Mouse (Mus musculus) olfactory bulb, adult 2 months (tissue): ENCODE results near the gene Nap1l5. TPM values are rescaled to one million over a fixed set of nuclear protein-coding genes. Genes with fewer than 3 reads are reported as not detected.

Experiments
- H3K27ac ChIP-seq: fragments of 200-500 bp; 2 replicates; pipeline ENCODE4 v1.5.1; 2012; ENCODE audit warnings: low read depth, low read length; ENCODE audit not compliant: insufficient read depth
- H3K4me1 ChIP-seq: fragments of 200-500 bp; 2 replicates; pipeline ENCODE4 v1.6.1; 2012; ENCODE audit warnings: low read length; ENCODE audit not compliant: control insufficient read depth, insufficient read depth
- H3K4me3 ChIP-seq: fragments of 200-500 bp; 2 replicates; pipeline ENCODE4 v1.5.1; 2012; ENCODE audit warnings: mild to moderate bottlenecking, low read depth, low read length, moderate library complexity; ENCODE audit not compliant: insufficient read depth
- CTCF ChIP-seq: fragments of 200-500 bp; IDR thresholded peaks from 2 replicates; pipeline ENCODE4 v1.5.1; 2012; ENCODE audit warnings: low read depth, mild to moderate bottlenecking, low read length, moderate library complexity; ENCODE audit not compliant: insufficient read depth
- POLR2A ChIP-seq: fragments of 200-500 bp; IDR thresholded peaks from 2 replicates; pipeline ENCODE4 v1.6.1; 2012; ENCODE audit warnings: mild to moderate bottlenecking, low read depth, low read length, moderate library complexity; ENCODE audit not compliant: insufficient read depth
- WGBS: fragments of 180-500 bp; shearing (Covaris S2); methylation state at CpG from one replicate; pipeline ENCODE4 v1.1.7; 2018; 5-methylcytosine and 5-hydroxymethylcytosine counted together
- polyA plus RNA-seq: library from polyadenylated mRNA; stranded (reverse); fragments of >200 nt; gene quantifications from 2 replicates; pipeline ENCODE4 v1.2.4, GENCODE M21; 2012; ENCODE audit warnings: low replicate concordance; ENCODE audit not compliant: missing spikeins, insufficient read depth, insufficient read length

The Nap1l5 gene
- not detected in 2 replicates for polyA plus RNA-seq

DNA sequence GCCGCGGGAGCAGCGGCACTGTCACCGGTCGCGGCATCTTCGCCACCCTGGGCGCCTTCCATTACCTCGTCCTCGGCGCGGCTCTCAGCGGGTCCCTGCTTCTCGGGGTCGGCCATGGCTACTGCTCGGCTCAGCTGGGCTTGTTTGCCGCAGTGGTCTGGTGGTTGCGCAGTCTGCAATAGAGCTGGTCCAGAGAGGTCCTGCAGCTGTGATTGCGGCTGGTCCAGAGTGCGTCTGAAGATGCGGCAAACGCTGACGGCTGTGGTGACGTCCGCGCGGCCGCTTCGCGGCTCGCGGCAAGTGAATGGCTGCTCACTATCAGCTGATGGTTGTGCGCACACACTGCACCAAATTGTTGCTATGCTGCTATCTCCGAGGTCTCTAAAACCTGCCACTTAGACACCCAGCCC, at the start of gene Nap1l5:
Gene Nap1l5 (minus strand): TSS at position 225 of the 410 bp plus-strand sequence.
- H3K4me3 ChIP-seq, result peak within 1 kb of the TSS; percentile 64
- peak within 1 kb of the TSS; percentile 86 for H3K27ac ChIP-seq
- 0 out of 2 replicates have a peak, but pooled peaks cover 2% of the 10 kb centered on the region for H3K4me1 ChIP-seq
- WGBS, result 57% methylated on average over 34 of the region's 34 CpGs
- TF ChIP-seq POLR2A, result peak; percentile 81
- TF ChIP-seq CTCF, result no peak

GRCm38 (mm10) chr6:58951128-58951992, 44.5 kb upstream of the Nap1l5 start:
- H3K27ac ChIP-seq, result no peak overlapping the region
- 82% methylated on average over 2 of the region's 2 CpGs for WGBS
- no peaks in the 10 kb centered on the region for H3K4me1 ChIP-seq
- TF ChIP-seq POLR2A (no peak), CTCF (no peak)
- H3K4me3 ChIP-seq, result no peak overlapping the region

- Histone ChIP-seq H3K4me3 (no peak overlapping the region), H3K27ac (no peak overlapping the region), H3K4me1 (no peaks in the 10 kb centered on the region)
- 89% methylated on average over 1 of the region's 1 CpGs for WGBS
- no peak for TF ChIP-seq POLR2A
- no peak for TF ChIP-seq CTCF
Observed at GRCm38 (mm10) chr6:58950410-58950809, 43.5 kb upstream of the Nap1l5 start.

DNA sequence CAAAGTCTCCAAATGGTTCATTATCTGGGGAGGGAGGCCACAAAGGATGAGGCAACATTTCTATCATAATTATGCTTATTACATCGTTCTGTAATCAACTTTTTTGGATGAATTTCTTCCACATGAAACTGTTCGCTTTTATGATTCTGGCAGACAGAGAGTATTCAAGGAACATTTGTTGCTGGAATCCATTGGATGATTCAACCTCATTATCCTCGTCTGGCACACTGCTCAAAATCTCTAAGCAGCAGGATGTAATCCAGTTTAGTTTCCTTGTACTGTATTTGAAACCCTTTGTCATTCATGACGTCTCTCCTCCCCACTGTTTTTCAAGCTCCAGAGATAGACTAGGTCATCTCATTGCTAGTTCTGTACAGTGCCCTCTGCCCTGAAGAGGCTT, 40.0 kb upstream of the Nap1l5 start:
- TF ChIP-seq POLR2A, result no peak
- TF ChIP-seq CTCF, result no peak
- H3K4me1 ChIP-seq, result no peaks in the 10 kb centered on the region
- no peak overlapping the region for H3K4me3 ChIP-seq
- WGBS, result 58% methylated on average over 4 of the region's 4 CpGs
- H3K27ac ChIP-seq, result no peak overlapping the region

DNA sequence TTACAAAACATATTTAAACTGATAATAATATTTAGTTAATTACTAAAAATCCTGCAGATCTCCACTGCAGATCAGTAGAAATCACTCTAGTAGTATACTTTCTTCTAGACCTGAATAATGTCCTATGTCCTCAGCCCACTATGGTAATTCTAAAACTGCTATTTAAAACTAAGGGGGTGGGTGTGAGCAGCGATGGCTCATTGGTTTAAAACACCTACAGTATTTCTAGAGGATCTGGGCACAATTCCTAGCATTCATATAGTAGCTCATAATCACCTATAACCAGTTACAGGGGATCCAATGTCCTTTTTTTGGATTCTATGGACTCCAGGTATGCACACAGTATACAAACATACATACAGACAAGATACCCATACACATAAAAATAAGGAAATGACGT, 39.4 kb upstream of the Nap1l5 start:
- no peaks in the 10 kb centered on the region for H3K4me1 ChIP-seq
- H3K4me3 ChIP-seq, result no peak overlapping the region
- H3K27ac ChIP-seq, result no peak overlapping the region
- no peak for TF ChIP-seq POLR2A
- WGBS, result 59% methylated on average over 2 of the region's 2 CpGs

DNA sequence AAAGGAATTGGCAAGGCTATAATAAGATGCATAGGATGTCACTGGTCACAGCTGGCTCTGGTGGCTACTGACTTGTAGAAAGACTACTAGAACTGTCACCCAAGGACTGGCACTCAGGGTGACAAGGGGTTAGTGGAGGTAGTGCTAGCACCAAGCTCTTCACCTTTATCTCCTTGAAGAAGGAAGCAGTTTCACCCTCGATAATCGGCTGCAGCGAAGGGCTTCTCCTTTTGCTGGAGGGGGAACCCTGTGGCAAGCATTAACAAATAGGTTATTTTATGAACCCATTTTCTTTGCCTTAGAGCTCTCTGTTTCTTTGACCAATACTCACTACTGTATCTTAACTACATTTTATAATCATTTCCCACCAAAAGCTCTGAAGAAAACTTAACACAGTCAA, 37.1 kb upstream of the Nap1l5 start:
- Histone ChIP-seq H3K27ac (no peak overlapping the region), H3K4me1 (no peaks in the 10 kb centered on the region), H3K4me3 (no peak overlapping the region)
- TF ChIP-seq CTCF (no peak), POLR2A (no peak)
- WGBS, result 92% methylated on average over 3 of the region's 3 CpGs

- Histone ChIP-seq H3K4me1 (no peaks in the 10 kb centered on the region), H3K4me3 (no peak overlapping the region), H3K27ac (no peak overlapping the region)
- TF ChIP-seq CTCF (no peak), POLR2A (no peak)
- 91% methylated on average over 2 of the region's 2 CpGs for WGBS
Observed at GRCm38 (mm10) chr6:58942276-58942675, 35.4 kb upstream of the Nap1l5 start.

DNA sequence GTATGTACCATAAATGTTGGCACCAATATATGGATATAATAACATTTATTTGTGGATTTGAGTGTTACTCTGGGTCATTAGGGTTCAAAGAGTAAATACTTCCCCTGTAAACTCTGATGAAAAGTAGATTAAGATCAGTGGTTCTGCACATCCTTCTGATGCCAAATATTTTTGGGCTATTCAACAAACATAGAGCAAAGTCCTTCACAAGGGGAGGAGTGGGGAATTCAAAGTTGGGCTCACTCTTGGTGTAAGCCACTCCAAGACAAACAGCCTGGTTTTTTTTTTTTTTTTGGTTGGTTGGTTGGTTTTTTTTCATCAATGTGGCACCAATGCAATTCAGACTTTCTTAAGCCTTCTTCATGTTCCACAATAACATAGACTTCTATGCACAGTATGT, 30.9 kb upstream of the Nap1l5 start:
- no peak overlapping the region for H3K27ac ChIP-seq
- TF ChIP-seq POLR2A, result no peak
- TF ChIP-seq CTCF, result no peak
- peaks cover 2% of the 10 kb centered on the region; the same call in 1 of the 2 replicates for H3K4me1 ChIP-seq
- no peak overlapping the region for H3K4me3 ChIP-seq

DNA sequence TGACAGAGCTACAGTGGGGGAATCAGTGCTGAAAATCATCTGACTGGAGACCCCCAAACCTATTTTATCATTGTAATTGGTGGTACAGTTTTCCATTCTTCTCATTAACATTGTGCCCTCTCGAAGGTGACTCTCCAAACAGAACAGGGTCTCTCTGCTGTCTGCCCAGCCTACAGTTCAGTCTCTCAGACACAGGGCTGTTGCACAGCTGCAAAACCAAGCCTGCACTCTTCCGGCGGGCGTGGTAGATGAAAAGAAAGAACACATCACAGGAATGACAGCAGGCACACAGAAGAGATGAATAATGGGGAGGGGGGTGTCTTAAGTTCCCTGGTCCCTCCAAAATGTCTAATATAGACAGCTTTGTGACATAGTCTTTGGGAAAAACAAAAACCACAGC, 27.3 kb upstream of the Nap1l5 start:
- WGBS, result 22% methylated on average over 4 of the region's 4 CpGs

More for the DNA sequence above, 27.3 kb upstream of the Nap1l5 start:
- TF ChIP-seq POLR2A (no peak), CTCF (no peak)
- H3K4me1 ChIP-seq, result peaks cover 7% of the 10 kb centered on the region
- no peak overlapping the region for H3K4me3 ChIP-seq
- H3K27ac ChIP-seq, result peak overlapping the region; percentile 84
